Mouse (Mus musculus) kidney, adult 2 months (tissue): Measurements from ENCODE around the gene Sik3.

ENCODE experiments used
- CTCF ChIP-seq: fragments of 200-500 bp; conservative IDR thresholded peaks from 2 replicates; pipeline ENCODE4 v1.5.1; 2011; ENCODE audit warnings: low read depth, mild to moderate bottlenecking, control low read depth, low read length, moderate library complexity, mixed read lengths; ENCODE audit not compliant: insufficient read depth, insufficient read length
- POLR2A ChIP-seq: fragments of 200-500 bp; IDR thresholded peaks from one replicate; pipeline ENCODE4 v1.6.1; 2011; ENCODE audit warnings: low read depth, low read length, control low read depth

DNA sequence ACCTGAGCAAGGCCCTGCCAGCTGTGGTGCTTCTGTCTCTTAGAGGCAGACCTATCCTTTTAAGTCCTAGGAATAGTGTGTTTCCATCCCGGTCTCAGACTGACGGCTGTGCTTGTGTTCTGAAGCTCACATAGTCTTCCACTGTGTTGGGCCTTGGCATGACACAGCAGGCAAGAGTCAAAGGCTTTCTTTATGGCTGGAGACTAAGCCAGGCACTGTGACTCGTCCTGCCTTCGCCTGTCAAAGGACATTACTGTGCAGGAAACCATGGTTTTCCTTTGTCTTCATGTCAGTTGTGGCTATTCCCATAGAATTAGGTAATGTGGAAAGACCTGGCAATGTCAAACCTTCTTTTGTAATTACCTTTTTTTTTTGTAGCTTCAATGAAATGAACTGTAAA lies 144.1 kb downstream of the Sik3 start:
- TF ChIP-seq POLR2A (no peak), CTCF (no peak)
